Mouse (Mus musculus): Measurements from ENCODE around the gene Gabpa.
A peak's percentile ranks its signal among the peaks of the same experiment; 100 is the strongest.

Gabpa gene

DNA sequence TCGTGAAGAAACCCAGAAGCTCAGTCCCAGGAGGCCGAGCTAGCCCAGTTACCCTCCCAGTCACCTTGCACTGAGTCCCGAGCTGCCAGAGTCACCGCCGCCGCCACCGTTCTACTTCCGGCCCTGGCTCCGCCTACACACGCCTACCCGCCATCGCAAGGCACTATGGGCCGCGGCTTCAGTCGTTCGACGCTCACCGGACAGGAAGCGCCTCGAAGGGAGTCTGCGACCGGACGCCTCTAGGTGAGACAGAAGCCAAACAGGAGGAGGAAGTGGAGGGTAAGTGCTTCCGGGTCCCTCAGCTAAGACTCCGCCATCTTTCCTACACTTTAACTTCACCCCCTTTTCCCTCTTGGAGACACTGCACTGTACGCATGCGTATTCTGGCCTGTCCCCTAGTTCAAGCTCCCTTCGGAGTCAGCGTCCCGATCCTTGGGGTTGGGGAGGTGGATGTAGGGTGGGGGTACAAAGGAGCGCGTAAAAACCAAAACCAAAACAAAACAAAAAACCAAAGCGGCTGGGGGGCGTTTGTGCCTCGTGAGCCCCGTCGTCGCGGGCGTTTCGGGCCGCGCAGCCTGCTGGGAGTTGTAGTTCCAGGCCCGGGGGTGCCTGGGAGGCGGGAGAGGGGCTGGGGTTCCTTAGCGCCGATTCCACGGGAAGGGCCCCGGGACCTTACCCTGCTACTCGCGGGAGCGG lies at the start of gene Gabpa:
Gabpa (plus strand) TSS at position 181 of the 696 bp plus-strand sequence.
- DNase-seq = peak; percentile 92 to 95

DNA sequence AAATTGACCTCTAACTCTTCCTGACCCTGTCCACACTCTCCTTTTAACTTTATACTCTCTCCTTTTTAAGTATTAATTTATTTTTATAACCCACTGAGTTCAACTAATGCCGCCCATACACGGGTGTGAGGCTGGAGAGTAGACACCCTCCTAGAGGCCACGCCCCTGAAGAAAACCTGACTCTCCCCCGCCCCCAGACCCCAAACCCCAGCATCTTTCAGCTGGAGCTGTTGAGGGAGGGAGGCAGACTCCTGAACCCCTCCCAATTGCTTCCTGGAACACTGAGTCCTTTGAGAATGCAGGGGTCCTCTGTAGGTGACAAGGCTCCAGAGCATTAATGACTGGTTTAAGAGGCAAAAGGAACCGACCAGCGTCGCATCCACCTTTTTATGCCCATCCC lies 49.8 kb upstream of the Gabpa start:
- DNase-seq = no peak

DNA sequence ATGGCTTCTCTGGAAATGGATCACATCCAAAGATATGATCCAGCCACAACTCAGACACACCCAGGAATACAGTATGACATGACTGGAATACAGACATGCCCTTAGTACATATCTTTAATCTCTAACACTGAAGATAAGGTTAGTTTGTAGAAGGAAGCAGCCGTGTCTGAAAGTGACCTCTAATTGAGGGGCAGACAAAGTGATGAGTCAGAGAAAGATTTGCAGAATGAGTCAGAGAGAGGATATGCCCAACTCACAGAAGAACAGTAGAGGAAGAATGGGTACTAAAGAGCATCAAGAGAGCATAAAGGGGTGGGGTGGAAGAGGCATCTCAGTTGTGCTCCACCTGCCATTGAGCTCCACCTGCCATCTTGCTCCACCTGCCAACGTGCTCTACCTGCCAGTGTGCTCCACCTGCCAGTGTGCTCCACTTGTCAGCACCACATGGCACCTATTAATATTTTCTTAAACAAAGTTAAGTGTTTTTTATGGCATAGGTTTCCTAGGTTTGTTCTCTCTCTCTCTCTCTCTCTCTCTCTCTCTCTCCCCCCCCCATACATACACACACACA lies 44.0 kb upstream of the Gabpa start:
- no peak for DNase-seq

DNA sequence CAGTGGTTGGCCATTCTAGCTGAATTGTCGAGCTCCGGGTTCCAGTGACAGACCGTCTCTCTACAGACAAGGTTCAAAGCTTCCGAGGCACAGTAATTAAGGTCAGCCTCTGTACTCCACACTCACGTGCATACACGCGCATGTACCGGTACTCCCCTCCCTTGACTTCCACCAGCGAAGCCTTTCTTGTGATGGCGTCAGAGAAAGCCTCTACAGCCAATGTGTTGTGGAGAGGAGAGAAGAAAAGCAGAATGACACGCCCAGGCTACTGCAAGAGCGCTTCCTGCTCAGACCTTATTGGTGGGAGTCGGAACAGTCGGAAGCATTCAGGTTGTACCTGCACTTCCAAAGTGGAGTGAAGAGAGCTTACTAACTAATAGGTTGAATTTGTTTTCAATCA lies 41.3 kb upstream of the Gabpa start:
- DNase-seq = no peak

DNA sequence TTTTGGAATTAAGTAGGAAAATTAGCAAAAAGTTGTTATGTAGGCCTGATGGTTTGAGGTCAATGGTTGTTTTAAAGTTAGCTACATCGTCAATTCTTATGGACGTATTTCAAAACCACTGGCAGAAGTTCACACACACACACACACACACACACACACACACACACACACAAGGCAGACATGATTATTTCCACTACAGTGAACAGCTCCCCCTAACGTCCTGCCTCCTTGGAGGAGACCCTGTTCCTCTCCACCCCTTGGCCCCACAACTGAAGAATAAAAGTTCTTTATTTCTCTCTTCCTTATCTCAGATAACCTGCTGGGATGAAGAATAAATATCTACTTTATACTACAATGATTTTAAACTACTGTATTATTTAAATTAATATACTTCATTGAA lies 39.4 kb upstream of the Gabpa start:
- DNase-seq = no peak

DNA sequence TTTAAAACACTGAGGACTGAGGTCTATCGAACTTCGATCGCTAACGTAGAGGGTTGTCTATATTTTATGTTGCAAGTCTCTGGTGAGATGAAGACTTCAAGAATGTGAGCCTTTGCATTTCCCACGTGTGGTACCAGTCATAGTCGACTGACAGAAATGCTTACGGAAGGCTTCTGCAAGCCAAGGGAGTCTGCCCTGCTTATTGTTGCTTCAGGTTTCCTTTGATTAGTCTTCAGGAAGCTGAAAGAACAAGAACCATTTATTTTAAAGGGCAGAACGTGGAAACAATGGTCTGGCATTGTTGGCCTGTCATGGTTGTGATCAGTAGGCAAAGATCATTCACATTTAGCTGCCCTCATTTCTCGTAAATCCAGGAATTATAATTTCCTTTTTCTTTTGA lies 38.0 kb upstream of the Gabpa start:
- no peak for DNase-seq

DNA sequence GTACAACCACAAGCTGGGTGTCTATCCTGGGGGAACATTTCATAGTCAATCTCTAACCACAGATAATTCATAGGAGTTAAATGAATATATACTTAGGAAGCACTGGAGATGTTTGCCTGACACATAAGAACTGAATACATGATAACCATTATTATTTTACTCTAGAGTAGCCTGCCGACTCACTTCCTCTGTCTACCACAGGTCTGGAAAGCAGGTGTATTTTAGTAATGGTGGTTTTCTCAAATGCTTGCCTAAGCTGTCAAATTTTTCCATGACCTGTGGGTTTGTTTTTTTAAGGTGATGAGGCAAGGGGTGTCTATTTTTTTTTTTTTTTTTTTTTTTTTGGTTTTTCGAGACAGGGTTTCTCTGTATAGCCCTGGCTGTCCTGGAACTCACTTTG lies 34.7 kb upstream of the Gabpa start:
- no peak for DNase-seq

DNA sequence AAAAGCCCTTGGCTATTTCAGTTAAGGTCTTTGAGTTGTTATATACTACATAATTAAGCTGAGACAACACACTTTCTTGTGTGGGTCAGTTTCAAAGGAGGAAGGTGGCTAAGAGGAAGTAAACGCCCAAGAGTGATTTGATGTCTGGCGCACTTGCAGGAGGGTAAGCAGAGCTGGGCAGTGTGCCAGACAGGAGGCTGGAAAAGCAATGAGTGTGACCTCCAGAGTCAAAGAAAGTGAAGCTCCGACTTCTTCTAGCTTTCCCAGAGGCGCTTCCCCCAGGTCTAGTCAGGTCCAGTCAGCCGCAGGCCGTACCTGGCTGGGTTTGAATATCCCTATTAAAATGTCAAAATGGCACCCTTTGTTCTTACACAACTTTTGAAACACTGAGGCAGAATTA lies 32.5 kb upstream of the Gabpa start:
- DNase-seq = no peak

DNA sequence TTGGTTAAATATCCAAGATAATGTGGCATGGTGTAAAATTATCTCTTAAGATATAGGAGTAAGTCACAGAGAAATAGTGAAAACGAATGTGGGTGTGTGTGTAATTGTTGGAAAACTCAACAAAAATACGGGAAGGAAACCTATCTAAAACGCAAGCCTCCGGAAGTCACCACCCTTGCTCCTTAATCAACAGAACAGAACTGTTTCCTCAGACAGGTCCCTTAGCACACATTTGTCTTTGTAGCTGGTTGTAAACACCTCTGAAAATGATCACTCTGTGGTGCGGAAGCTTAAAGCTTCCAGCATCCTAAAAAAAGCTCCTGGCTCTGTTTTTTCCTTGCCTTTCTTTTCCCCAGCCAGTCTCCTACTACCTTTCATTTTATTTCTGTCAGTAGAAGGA lies 29.9 kb upstream of the Gabpa start:
- DNase-seq = no peak

DNA sequence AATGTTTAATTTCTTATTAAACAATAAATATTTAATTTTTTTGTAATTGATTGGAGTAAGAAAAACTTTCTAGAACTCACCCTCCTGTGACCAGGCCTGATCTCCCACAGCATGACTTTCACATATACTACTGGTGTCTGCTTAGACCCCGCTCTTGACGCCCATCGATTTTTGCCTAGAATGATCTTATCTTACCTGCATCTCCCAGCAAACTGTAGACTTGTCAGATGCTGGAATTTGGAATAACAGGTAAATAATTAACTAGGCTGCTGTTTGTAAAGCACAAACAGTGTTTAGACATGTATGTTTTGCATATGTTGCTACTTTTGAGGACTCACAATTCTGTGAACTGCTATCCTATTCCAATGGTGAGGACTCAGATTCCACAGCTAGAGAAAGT lies 28.6 kb upstream of the Gabpa start:
- DNase-seq = no peak

DNA sequence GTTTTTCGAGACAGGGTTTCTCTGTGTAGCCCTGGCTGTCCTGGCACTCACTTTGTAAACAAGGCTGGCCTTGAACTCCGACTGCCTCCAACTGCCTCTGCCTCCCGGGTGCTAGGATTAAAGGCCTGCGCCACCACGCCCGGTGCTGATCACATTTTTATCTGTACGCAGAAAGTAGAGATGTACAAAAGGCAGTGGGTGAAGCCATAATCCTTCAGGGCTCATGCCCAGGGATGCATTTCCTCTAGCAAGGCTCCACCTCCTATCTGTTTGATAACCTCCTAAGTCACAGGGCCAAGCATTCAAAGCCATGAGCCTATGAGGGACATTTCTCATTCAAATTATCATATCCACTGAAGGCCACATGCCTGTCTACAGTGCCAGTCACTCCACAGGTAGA lies 26.9 kb upstream of the Gabpa start:
- DNase-seq = no peak

DNA sequence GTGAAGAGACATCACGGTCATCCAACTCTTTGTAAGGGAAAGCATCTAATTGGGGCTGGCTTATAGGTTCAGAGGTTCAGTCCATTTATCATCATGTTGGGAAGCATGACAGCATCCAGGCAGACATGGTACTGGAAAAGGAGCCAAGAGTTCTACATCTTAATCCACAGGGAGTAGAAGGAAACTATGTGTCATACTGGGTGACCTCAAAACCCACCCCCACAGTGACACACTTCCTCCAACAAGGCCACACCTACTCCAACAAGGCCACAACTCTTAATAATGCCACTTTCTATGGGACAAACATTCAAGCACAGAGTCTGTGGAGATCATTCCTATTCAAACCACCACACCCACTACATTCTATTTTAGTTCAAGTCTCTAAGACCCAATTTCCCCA lies 24.5 kb upstream of the Gabpa start:
- no peak for DNase-seq

DNA sequence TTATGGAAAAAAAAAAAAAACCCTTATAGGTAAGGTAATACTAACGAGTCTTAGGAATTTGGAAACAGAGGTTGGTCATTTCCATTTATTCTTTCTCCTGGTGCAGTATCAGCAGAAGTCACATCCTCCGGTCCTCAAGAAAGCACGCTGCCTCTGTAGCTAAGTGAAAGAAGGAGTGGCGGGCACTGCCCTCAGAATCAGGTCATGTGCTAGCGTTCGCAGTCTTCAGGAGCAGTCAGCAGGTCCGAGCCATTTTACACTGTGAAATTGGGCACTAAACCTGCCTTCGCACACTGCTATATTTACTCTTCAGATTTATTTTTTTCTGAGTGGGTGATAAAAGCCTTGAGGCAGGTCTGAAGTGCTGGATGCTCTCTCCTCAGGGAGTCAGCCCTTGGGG lies 20.9 kb upstream of the Gabpa start:
- no peak for DNase-seq

DNA sequence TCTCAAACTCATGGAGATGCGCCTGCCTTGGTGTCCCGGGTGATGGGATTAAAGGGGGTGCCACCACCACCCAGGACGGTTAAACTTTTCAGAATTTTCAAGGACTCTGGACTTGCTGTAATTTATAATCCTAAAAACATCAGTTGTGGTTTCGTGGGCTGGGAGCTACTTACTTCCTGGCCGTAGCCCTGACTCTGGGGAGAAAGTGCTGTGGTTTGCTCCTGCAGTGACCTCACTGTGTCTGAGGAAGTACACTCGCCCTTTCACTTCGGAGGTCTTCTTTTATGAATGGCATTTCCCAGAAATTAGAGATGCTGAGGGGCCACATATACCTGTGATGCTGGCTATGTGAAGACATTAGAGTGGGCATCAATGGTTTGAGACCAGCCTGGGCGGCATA lies 20.2 kb upstream of the Gabpa start:
- DNase-seq = no peak

DNA sequence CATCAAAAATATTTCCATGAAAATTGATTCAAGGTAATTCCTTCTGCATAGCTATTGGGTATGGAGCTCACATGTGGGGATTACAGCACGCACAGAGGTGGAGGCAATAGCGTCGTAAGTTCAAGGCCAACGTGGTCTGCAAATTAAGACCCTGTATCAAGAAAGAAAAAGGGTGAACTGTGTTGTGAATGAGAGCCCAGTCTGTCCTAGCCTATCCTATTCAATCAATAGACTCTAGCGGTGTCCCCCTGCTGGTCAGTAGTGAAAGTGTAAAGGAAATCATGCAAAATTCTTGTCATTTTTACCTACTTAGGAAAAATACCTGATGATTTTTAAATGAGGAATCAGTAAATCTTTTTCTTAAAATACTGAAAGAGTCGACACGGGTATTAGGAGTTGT lies 17.3 kb upstream of the Gabpa start:
- peak in 1 of 2 experiments; percentile 30 for DNase-seq

DNA sequence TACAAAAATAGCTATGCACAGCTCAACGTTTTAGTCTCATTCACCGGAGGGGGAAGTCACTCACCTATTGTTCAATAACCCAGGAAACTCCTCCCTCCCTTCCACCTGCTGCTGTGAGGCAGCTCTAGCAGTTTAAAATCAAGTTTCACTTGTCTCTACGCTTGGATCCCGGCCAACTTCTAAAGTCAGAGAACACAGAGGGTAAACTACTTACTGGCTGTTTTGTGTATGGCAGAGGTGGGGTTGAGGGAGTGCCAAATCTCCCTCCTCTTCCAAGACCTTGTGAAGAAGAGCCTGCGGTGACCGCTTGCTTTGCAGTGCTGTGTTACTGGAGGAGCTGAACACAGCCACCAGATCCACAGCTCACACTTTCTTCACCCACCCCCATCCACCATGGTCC lies 9.7 kb upstream of the Gabpa start:
- DNase-seq = no peak

DNA sequence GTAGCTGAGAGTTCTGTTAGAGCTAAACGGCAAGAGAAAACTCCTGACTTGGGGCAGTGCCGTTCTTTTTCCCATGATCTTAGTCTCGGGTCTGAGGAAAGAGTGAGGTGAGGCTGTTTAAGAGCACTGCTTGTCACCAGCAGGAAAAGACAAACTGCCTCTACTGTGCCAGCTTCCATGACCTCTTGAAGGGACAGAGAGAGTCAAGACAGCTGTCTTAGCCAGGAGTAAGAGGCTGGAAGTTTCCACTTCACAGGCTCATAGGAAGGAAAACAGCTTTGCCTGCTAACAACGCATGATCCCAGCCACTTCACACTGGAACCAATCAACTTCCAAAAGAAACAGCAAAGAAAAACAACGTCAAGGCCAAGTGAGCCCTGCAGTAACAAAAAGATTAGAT lies 3.0 kb upstream of the Gabpa start:
- DNase-seq = no peak

DNA sequence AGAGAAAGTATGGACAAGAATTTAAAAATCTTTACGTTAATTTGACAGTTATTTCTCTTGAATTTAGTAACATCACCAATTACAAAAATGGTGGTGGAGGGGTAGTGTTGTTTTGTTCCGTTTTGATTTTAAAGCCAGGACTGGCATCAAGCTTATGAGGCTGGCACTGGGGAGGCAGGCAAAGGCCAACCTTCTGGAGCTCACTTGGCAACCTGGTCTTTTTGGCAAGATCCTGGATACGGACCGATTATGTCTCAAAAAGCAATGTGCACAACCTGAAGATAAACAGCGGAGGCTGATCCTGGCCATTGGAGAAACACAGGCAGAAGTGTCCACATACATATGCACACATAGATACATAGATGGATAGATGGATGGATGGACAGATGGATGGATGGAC lies 2.0 kb upstream of the Gabpa start:
- DNase-seq = peak; percentile 78 to 85

DNA sequence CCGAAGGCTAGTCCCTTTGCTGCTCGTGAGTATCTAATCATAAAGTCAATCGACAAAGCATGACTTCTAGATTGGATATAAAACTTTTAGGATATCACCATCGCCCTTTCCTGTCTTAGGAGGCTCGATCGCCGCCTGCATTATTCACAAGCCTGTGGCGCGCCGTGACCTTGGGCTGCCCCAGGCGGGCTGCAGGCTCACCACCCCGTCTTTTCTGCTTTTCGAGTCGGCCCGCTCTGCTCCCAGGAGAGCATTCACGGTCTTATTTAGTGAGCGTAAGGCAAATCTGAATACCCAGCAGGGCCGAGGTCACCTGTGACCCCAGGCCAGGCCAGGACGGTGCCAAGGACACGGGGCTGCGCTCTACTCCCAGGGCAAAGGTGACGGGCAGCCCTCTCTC lies 381 bp upstream of the Gabpa start:
- DNase-seq = no peak

DNA sequence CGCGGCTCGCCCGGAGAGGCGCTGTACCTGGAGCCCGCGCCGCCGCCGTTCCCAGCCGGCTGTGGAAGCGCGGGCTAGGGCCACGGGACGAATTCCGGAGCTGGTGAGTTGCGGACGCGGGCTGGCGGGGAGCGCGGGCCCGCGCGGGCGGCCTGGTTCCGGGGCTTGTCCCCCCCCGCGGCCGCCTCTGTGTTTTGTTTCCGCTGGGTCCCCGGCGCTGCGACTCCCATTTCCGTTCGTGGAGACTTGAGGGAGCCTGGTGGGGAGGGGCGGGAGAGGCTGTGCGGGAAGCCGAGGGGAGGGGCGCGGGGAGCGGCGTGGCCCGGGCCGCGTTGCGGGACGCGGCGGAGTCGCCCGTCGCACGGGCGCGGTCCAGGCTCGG lies 707 bp downstream of the Gabpa start, which contains the start of gene Atp5j:
Atp5j (minus strand) TSS at position 185 of the 382 bp plus-strand sequence.
- peak; percentile 86 to 87 for DNase-seq

DNA sequence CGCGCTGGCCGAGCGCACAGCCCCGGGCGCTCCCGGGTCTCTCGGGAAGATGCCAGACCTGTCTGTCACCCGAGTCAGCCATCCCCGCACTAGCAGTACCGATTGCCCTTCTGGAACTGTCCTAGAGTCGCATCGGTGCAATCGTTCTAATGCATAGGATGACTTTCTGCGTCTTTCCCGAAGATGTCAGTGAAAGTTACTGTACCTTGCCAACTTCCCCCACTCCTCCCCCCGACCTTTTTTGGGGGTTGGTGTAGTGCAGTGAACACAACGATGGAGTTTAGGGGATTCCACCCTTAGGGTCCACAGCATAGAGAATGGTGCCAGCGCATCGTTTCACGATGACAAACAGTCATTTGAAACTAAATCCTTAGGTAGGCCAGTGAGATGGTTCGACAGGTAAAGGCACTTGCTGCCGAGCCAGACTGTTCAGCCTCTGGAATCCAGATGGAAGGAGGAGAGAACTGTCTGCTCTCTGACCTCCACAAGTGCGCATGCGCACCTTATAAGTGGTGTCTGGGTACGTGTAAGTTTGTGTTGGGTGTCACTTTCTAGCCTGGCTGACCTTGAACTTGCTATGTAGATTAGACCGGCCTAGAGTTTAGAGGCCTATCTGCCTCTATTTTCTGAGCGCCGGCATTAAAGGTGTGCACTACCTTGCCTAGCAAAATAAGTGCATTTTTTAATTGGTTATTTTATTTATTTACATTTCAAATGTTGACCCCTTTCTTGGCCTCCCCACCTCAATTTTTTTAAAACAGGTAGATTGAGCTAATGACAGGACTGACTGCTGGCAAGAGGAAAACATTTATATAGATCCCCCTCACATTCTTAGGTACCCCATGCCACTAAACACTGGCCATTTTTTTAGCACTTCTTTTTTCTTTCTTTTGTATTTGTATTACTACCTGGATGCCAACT lies 1.4 kb downstream of the Gabpa start:
- DNase-seq = peak in 1 of 2 experiments; percentile 54

DNA sequence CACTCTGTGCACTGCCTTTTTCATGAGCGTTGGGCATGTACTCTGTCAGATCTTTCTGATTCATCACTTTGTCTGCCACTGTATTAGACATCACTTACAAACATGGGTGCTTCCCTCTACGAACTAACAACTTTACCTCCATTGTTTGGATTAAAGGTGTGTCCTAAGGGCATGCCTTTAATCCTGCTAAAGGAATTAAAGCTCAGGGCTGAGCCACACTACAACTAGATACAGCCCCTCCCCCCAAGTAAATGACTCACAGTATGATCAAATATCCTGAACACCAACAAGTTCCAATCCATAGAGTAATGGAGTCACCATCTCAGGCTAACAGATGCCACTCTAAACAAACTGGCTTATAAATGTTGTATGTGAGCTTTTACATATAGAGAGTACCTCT lies 3.9 kb downstream of the Gabpa start:
- DNase-seq = no peak

DNA sequence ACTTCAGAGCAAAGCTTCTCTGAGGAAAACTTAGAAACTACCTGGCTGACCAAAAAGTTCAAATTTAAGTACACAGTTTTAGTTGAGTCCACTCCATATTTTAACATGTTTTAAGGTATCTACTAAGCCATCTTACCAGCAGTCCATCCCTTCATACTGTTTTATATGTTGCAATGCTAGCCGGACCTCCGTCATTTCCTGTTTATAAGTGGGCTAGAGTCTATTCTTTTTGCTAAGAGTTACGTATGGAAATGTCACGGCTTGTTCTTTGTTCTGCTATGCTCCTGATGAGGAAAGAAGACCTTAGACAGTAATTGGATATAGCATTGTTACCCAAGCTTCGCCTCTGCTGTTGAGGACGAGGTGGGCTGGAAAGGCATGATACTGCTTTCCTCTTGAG lies 18.8 kb downstream of the Gabpa start:
- no peak for DNase-seq

DNA sequence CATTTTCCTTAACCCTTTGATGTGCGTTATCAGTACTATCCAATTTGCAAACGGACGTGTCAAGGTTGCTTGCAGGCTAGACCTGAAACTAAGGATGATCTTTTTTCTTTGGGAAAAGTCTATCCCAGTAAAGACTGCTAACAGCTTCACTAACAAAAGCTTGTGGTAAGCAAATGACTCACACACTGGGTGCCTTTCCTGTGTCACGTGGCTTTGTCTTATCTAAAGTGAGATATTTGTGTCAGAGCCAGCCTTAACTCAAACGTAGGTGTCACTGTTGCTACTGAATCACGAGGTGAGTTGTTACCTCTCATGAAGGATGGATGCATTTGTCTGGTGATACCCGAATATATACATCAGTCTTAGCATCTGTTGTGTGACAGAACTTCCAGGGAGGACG lies 29.9 kb downstream of the Gabpa start:
- no peak for DNase-seq

Data from cerebellum, adult 18-20 months (tissue).